Mouse (Mus musculus) CH12.LX (cell line): ENCODE results near the gene Pcsk2. TPM values are rescaled to one million over a fixed set of nuclear protein-coding genes. Genes with fewer than 3 reads are reported as not detected.

Experiments used
- DNase-seq: peaks from one replicate; pipeline ENCODE4 v3.0.0-alpha.2; 2013; ENCODE audit errors: extremely low read depth
- H3K27ac ChIP-seq: 2 replicates; pipeline ENCODE4 v1.5.1; 2012; ENCODE audit warnings: low read depth, mild to moderate bottlenecking, control low read depth, moderate library complexity; ENCODE audit not compliant: insufficient read depth
- H3K27me3 ChIP-seq: replicated peaks from 2 replicates; pipeline ENCODE3; 2012; ENCODE audit warnings: inconsistent platforms
- H3K36me3 ChIP-seq, 2 experiments: replicated peaks in 1 of 2; 2 replicates each; pipeline versions ENCODE3 to v1.6.1; 2012; ENCODE audit warnings: inconsistent platforms in 1 of 2, low read length in 1 of 2, mild to moderate bottlenecking in 1 of 2, mixed read lengths in 1 of 2, moderate library complexity in 1 of 2; ENCODE audit not compliant: control insufficient read depth in 1 of 2, insufficient read depth in 1 of 2
- H3K4me1 ChIP-seq, 2 experiments: 2 replicates each; pipeline ENCODE4 v1.6.1; 2012; ENCODE audit warnings: inconsistent platforms in 1 of 2, moderate library complexity in 1 of 2; ENCODE audit not compliant: insufficient read depth in 2 of 2, control insufficient read depth in 1 of 2
- H3K4me2 ChIP-seq: 2 replicates; pipeline ENCODE4 v1.6.1; 2012; ENCODE audit warnings: low read depth, mild to moderate bottlenecking, control low read depth; ENCODE audit not compliant: poor library complexity, insufficient read depth, severe bottlenecking
- H3K4me3 ChIP-seq, 3 experiments: fragments of 150-350 bp in 1 of 3; sonication (generic) in 1 of 3; replicated peaks in 1 of 3; 2 replicates each; pipeline versions ENCODE3 to v1.5.1; 2011 to 2012; ENCODE audit warnings: low read depth in 2 of 3, low read length in 2 of 3, mild to moderate bottlenecking in 2 of 3, moderate library complexity in 2 of 3, control low read depth in 1 of 3, improper control_type of control experiment in 1 of 3, inconsistent platforms in 1 of 3, mixed read lengths in 1 of 3; ENCODE audit not compliant: poor library complexity in 1 of 3
- H3K79me2 ChIP-seq: replicated peaks from 2 replicates; pipeline ENCODE4 v1.6.1; 2012; ENCODE audit warnings: mild to moderate bottlenecking, moderate library complexity; ENCODE audit not compliant: control insufficient read depth, poor library complexity, insufficient read depth, severe bottlenecking; ENCODE audit errors: extremely low read depth
- H3K9ac ChIP-seq: 2 replicates; pipeline ENCODE4 v1.6.1; 2012; ENCODE audit warnings: low read depth, mild to moderate bottlenecking, control low read depth, moderate library complexity; ENCODE audit not compliant: insufficient read depth
- H3K9me3 ChIP-seq: replicated peaks from 2 replicates; pipeline ENCODE3; 2012; ENCODE audit warnings: low read length, inconsistent platforms, mixed read lengths
- CHD1 ChIP-seq: IDR thresholded peaks from 2 replicates; pipeline ENCODE4 v1.6.1; 2012; ENCODE audit warnings: low read depth, low read length, improper control_type of control experiment, inconsistent platforms
- CHD2 ChIP-seq: IDR thresholded peaks from 2 replicates; pipeline ENCODE4 v1.6.1; 2011; ENCODE audit warnings: low read length, improper control_type of control experiment
- CTCF ChIP-seq, 2 experiments: IDR thresholded peaks in 1 of 2; conservative IDR thresholded peaks in 1 of 2; 2 replicates each; pipeline ENCODE4 v1.5.1; 2011 to 2012; ENCODE audit warnings: low read depth in 2 of 2, low read length in 2 of 2, improper control_type of control experiment in 1 of 2, inconsistent platforms in 1 of 2, mild to moderate bottlenecking in 1 of 2, moderate library complexity in 1 of 2
- GABPA ChIP-seq: IDR thresholded peaks from 2 replicates; pipeline ENCODE4 v1.6.1; 2012; ENCODE audit warnings: low read depth, low read length, improper control_type of control experiment, inconsistent platforms; ENCODE audit not compliant: insufficient replicate concordance
- IRF4 ChIP-seq: IDR thresholded peaks from 2 replicates; pipeline ENCODE4 v1.6.1; 2014; ENCODE audit warnings: low read depth, mild to moderate bottlenecking, inconsistent platforms, low read length, improper control_type of control experiment
- JUN ChIP-seq: IDR thresholded peaks from 2 replicates; pipeline ENCODE4 v1.6.1; 2011; ENCODE audit warnings: low read depth, mild to moderate bottlenecking, low read length, improper control_type of control experiment, moderate library complexity; ENCODE audit not compliant: insufficient read depth
- MAFK ChIP-seq: IDR thresholded peaks from 2 replicates; pipeline ENCODE4 v1.6.1; 2011; ENCODE audit warnings: low read length, improper control_type of control experiment; ENCODE audit not compliant: insufficient replicate concordance
- MAZ ChIP-seq: IDR thresholded peaks from 2 replicates; pipeline ENCODE4 v1.6.1; 2012; ENCODE audit warnings: low read depth, mild to moderate bottlenecking, inconsistent platforms, low read length, improper control_type of control experiment, moderate library complexity
- POLR2AphosphoS2 ChIP-seq: IDR thresholded peaks from 2 replicates; pipeline ENCODE4 v1.6.1; 2011; ENCODE audit warnings: low read depth, low read length, improper control_type of control experiment
- RAD21 ChIP-seq: IDR thresholded peaks from 2 replicates; pipeline ENCODE4 v1.6.1; 2011; ENCODE audit warnings: low read depth, mild to moderate bottlenecking, low read length, improper control_type of control experiment, moderate library complexity
- TBP ChIP-seq: conservative IDR thresholded peaks from 2 replicates; pipeline ENCODE4 v1.6.1; 2011; ENCODE audit warnings: low read depth, low read length, improper control_type of control experiment
- TCF12 ChIP-seq: IDR thresholded peaks from 2 replicates; pipeline ENCODE4 v1.6.1; 2014; ENCODE audit warnings: low read depth, mild to moderate bottlenecking, inconsistent platforms, low read length, improper control_type of control experiment
- UBTF ChIP-seq: IDR thresholded peaks from 2 replicates; pipeline ENCODE4 v1.6.1; 2012; ENCODE audit warnings: low read depth, mild to moderate bottlenecking, inconsistent platforms, low read length, improper control_type of control experiment, moderate library complexity
- ZC3H11A ChIP-seq: IDR thresholded peaks from 2 replicates; pipeline ENCODE4 v1.6.1; 2012; ENCODE audit warnings: low read depth, mild to moderate bottlenecking, inconsistent platforms, low read length, improper control_type of control experiment
- ZKSCAN1 ChIP-seq: IDR thresholded peaks from 2 replicates; pipeline ENCODE4 v1.6.1; 2012; ENCODE audit warnings: low read depth, inconsistent platforms, low read length, improper control_type of control experiment, borderline replicate concordance
- ZNF384 ChIP-seq: IDR thresholded peaks from 2 replicates; pipeline ENCODE4 v1.6.1; 2012; ENCODE audit warnings: low read depth, low read length, improper control_type of control experiment, inconsistent platforms
- dilution Hi-C: fragments of 300-500 bp; cut with MboI; formaldehyde crosslinking; loops from 2 replicates; pipeline ENCODE4 v1.14.3; 2020; ENCODE audit warnings: low sequenced_read_pairs; ENCODE audit not compliant: extremely low pct_unique_long_range_greater_than_20kb, extremely low pct_ligation_motif_present
- in situ Hi-C: fragments of 300-500 bp; cut with MboI; formaldehyde crosslinking; loops from 3 replicates; pipeline ENCODE4 v1.14.3; 2019; ENCODE audit warnings: low sequenced_read_pairs, low pct_ligation_motif_present, low pct_unique_long_range_greater_than_20kb, mixed read lengths
- polyA plus RNA-seq: library from polyadenylated mRNA; unstranded; fragments of >175 nt; gene quantifications from 2 replicates; pipeline ENCODE4 v1.2.1, GENCODE M21; 2012; ENCODE audit warnings: low read depth; ENCODE audit not compliant: insufficient read length
- total RNA-seq, 2 experiments: library from RNA; depleted of rRNA; stranded (reverse); fragments of 300-350 nt in 1 of 2; fragments of >200 nt in 1 of 2; gene quantifications; 2 replicates each; pipeline ENCODE4 v1.2.3; 2012 to 2014

Pcsk2 gene
- total and polyA plus RNA-seq, 3 experiments, result not detected

- no peaks in the 10 kb centered on the region for H3K79me2 ChIP-seq
- in situ Hi-C loops (no loop called here), dilution Hi-C loops (no loop called here)
- H3K4me2 ChIP-seq, result no peak overlapping the region
- H3K4me1 ChIP-seq, result no peaks in the 10 kb centered on the region
- DNase-seq, result no peak
- no peak overlapping the region for H3K9ac ChIP-seq
- H3K27me3 ChIP-seq, result peaks cover 82% of the 10 kb centered on the region
- no peaks in the 10 kb centered on the region for H3K36me3 ChIP-seq
- no peaks in the 10 kb centered on the region for H3K9me3 ChIP-seq
- no peak overlapping the region for H3K4me3 ChIP-seq
- TF ChIP-seq MAZ (no peak), JUN (no peak), ZC3H11A (no peak), RAD21 (no peak), IRF4 (no peak), GABPA (no peak), CHD2 (no peak), ZNF384 (no peak), ZKSCAN1 (no peak), CHD1 (no peak), TBP (no peak), UBTF (no peak)
- no peak overlapping the region for H3K27ac ChIP-seq
These were observed 133.6 kb downstream of the Pcsk2 start for GRCm38 (mm10) chr2:143679513-143679912.

GRCm38 (mm10) chr2:143681873-143682555 lies 136.1 kb downstream of the Pcsk2 start:
- H3K9ac ChIP-seq, result no peak overlapping the region
- H3K79me2 ChIP-seq, result no peaks in the 10 kb centered on the region
- no peak for DNase-seq
- H3K27me3 ChIP-seq, result peaks cover 87% of the 10 kb centered on the region
- H3K4me2 ChIP-seq, result no peak overlapping the region
- H3K4me1 ChIP-seq, result no peaks in the 10 kb centered on the region
- H3K36me3 ChIP-seq, result no peaks in the 10 kb centered on the region
- no peaks in the 10 kb centered on the region for H3K9me3 ChIP-seq
- dilution Hi-C loops, result no loop called here
- no peak overlapping the region for H3K27ac ChIP-seq
- in situ Hi-C loops, result no loop called here
- H3K4me3 ChIP-seq, result no peak overlapping the region
- TF ChIP-seq CTCF (conservative IDR thresholded peaks at IDR 0.05 in 1 of 2, IDR thresholded peaks at IDR 0.05 in 1 of 2; ENCODE audit: low read depth in 2 of 2, low read length in 2 of 2), result no peak
- TF ChIP-seq ZKSCAN1, result no peak
- TF ChIP-seq ZC3H11A, result no peak

GRCm38 (mm10) chr2:143683513-143683912 lies 137.6 kb downstream of the Pcsk2 start:
- Histone ChIP-seq H3K27ac (no peak overlapping the region), H3K9me3 (no peaks in the 10 kb centered on the region), H3K4me3 (no peak overlapping the region), H3K27me3 (peaks cover 86% of the 10 kb centered on the region), H3K4me1 (no peaks in the 10 kb centered on the region), H3K36me3 (no peaks in the 10 kb centered on the region), H3K9ac (no peak overlapping the region), H3K4me2 (no peak overlapping the region), H3K79me2 (no peaks in the 10 kb centered on the region)
- in situ Hi-C loops, result no loop called here
- no peak for TF ChIP-seq MAZ
- TF ChIP-seq TCF12, result no peak
- TF ChIP-seq MAFK, result no peak
- TF ChIP-seq POLR2AphosphoS2, result no peak
- TF ChIP-seq ZNF384, result no peak
- no peak for DNase-seq
- dilution Hi-C loops, result no loop called here
